Mouse (Mus musculus): ENCODE measurements around the gene Tnfsf13b. TPM values are rescaled to one million over a fixed set of nuclear protein-coding genes. Genes with fewer than 3 reads are reported as not detected.

The Tnfsf13b gene
- polyA plus RNA-seq, 1 experiment from 2014 or later = 0.25 TPM

DNA sequence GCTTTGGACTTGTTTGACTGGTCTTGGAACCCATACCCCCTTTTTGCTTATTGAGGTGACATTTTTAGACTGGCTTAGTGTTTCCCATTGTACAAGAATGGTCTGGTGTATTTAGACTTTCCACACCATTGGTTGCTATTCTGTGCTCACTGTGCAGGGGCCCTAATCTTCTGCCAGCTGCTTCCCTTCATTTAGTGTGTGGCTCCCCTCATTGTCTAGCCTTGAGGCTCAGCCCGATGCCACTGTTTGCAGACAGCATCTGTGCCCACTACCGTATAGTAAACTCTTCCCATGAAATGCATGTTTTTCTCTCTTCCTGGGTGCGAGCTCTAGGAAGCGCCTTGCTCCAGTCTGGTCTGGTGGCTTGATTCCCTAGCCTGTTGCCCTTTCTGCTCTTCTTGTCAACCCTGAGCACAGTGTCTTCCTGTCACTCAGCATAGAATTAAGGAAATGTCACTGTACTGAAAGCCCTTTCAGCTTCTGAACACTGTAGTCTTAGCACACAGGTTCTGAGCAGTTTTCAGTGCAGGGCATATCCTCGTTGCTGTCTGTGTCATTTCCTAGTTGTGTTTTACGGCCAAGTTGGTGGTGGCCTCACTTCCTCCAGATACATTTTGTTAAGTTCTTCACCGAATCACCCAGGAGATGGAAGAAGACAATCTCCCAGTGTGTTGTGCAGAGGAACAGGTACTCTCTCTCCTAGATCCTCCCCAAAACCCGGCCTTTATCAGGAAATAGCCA is 24.2 kb downstream of the Tnfsf13b start:
- Histone ChIP-seq H3K4me1 (replicated peaks; ENCODE audit: control insufficient read depth, insufficient read depth) (no peaks in the 10 kb centered on the region), H3K27ac (replicated peaks) (no peak overlapping the region), H3K27me3 (ENCODE audit: control insufficient read depth, insufficient read depth, low read length) (no peaks in the 10 kb centered on the region), H3K4me3 (ENCODE audit: low read depth, low read length) (no peak overlapping the region), H3K4me2 (replicated peaks; ENCODE audit: low read depth) (no peak overlapping the region), H3K9ac (ENCODE audit: low read length) (no peak overlapping the region), H3K36me3 (ENCODE audit: control insufficient read depth, insufficient read depth, low read length) (no peaks in the 10 kb centered on the region), H3K9me3 (ENCODE audit: control insufficient read depth, low read length) (no peaks in the 10 kb centered on the region)
- WGBS = 75% methylated on average over 8 of the region's 8 CpGs
- no peak for TF ChIP-seq EP300 (optimal IDR thresholded peaks at IDR 0.05)
- TF ChIP-seq CTCF (IDR thresholded peaks at IDR 0.05; ENCODE audit: low read depth) = no peak
- ATAC-seq (ENCODE audit: low FRiP score, low TSS enrichment) (no peak), DNase-seq (ENCODE audit: low spot score) (no peak)

GRCm38 (mm10) chr8:10031177-10031576 is 24.9 kb downstream of the Tnfsf13b start:
- H3K4me1 ChIP-seq (replicated peaks; ENCODE audit: control insufficient read depth, insufficient read depth) = no peaks in the 10 kb centered on the region
- no peak overlapping the region for H3K27ac ChIP-seq (replicated peaks)
- ATAC-seq (ENCODE audit: low FRiP score, low TSS enrichment) = no peak
- no peaks in the 10 kb centered on the region for H3K36me3 ChIP-seq (ENCODE audit: control insufficient read depth, insufficient read depth, low read length)
- H3K9me3 ChIP-seq (ENCODE audit: control insufficient read depth, low read length) = no peaks in the 10 kb centered on the region
- H3K4me3 ChIP-seq (ENCODE audit: low read depth, low read length) = no peak overlapping the region
- no peak overlapping the region for H3K9ac ChIP-seq (ENCODE audit: low read length)
- DNase-seq (ENCODE audit: low spot score) = no peak
- TF ChIP-seq CTCF (IDR thresholded peaks at IDR 0.05; ENCODE audit: low read depth) = no peak
- no peak for TF ChIP-seq EP300 (optimal IDR thresholded peaks at IDR 0.05)
- no peak overlapping the region for H3K4me2 ChIP-seq (replicated peaks; ENCODE audit: low read depth)
- H3K27me3 ChIP-seq (ENCODE audit: control insufficient read depth, insufficient read depth, low read length) = no peaks in the 10 kb centered on the region
- 75% methylated on average over 9 of the region's 9 CpGs for WGBS

GRCm38 (mm10) chr8:10040866-10041265 is 34.6 kb downstream of the Tnfsf13b start:
- H3K9me3 ChIP-seq (ENCODE audit: control insufficient read depth, low read length) = no peaks in the 10 kb centered on the region
- H3K4me1 ChIP-seq (replicated peaks; ENCODE audit: control insufficient read depth, insufficient read depth) = no peaks in the 10 kb centered on the region
- no peak overlapping the region for H3K4me2 ChIP-seq (replicated peaks; ENCODE audit: low read depth)
- H3K27me3 ChIP-seq (ENCODE audit: control insufficient read depth, insufficient read depth, low read length) = no peaks in the 10 kb centered on the region
- no peaks in the 10 kb centered on the region for H3K36me3 ChIP-seq (ENCODE audit: control insufficient read depth, insufficient read depth, low read length)
- no peak overlapping the region for H3K27ac ChIP-seq (replicated peaks)
- TF ChIP-seq CTCF (IDR thresholded peaks at IDR 0.05; ENCODE audit: low read depth) (no peak), EP300 (optimal IDR thresholded peaks at IDR 0.05) (no peak)
- ATAC-seq (ENCODE audit: low FRiP score, low TSS enrichment) = no peak
- no peak for DNase-seq (ENCODE audit: low spot score)
- H3K4me3 ChIP-seq (ENCODE audit: low read depth, low read length) = no peak overlapping the region
- 54% methylated on average over 3 of the region's 3 CpGs for WGBS
- no peak overlapping the region for H3K9ac ChIP-seq (ENCODE audit: low read length)

GRCm38 (mm10) chr8:10043842-10044510 is 37.7 kb downstream of the Tnfsf13b start:
- H3K9ac ChIP-seq (ENCODE audit: low read length) = no peak overlapping the region
- WGBS = 47% methylated on average over 13 of the region's 13 CpGs
- TF ChIP-seq EP300 (optimal IDR thresholded peaks at IDR 0.05) (no peak), CTCF (IDR thresholded peaks at IDR 0.05; ENCODE audit: low read depth) (peak; percentile 90)
- H3K36me3 ChIP-seq (ENCODE audit: control insufficient read depth, insufficient read depth, low read length) = no peaks in the 10 kb centered on the region
- DNase-seq (ENCODE audit: low spot score) (peak; percentile 48), ATAC-seq (ENCODE audit: low FRiP score, low TSS enrichment) (no peak)
- no peaks in the 10 kb centered on the region for H3K9me3 ChIP-seq (ENCODE audit: control insufficient read depth, low read length)
- H3K27me3 ChIP-seq (ENCODE audit: control insufficient read depth, insufficient read depth, low read length) = no peaks in the 10 kb centered on the region
- H3K4me3 ChIP-seq (ENCODE audit: low read depth, low read length) = no peak overlapping the region
- no peak overlapping the region for H3K27ac ChIP-seq (replicated peaks)
- H3K4me1 ChIP-seq (replicated peaks; ENCODE audit: control insufficient read depth, insufficient read depth) = no peaks in the 10 kb centered on the region
- H3K4me2 ChIP-seq (replicated peaks; ENCODE audit: low read depth) = no peak overlapping the region

DNA sequence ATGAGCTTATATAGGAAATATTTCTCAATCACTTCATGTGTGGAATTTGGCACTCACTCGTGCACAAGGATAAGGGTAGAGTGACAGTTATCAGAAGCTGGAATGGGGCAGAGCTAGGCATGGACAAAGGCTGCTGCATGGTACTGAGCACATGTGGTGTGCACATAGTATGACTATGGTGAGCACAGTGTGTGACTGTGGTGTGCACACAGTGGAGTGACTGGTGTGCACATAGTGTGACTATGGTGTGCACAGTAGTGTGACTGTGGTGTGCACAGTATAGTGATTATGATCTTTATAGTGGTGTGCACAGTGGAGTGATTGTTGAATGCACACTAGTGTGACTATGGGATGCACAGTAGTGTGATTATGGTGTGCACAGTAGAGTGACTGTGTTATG is 39.5 kb downstream of the Tnfsf13b start:
- Histone ChIP-seq H3K27me3 (ENCODE audit: control insufficient read depth, insufficient read depth, low read length) (no peaks in the 10 kb centered on the region), H3K9ac (ENCODE audit: low read length) (no peak overlapping the region), H3K4me1 (replicated peaks; ENCODE audit: control insufficient read depth, insufficient read depth) (no peaks in the 10 kb centered on the region), H3K9me3 (ENCODE audit: control insufficient read depth, low read length) (no peaks in the 10 kb centered on the region), H3K4me2 (replicated peaks; ENCODE audit: low read depth) (no peak overlapping the region), H3K4me3 (ENCODE audit: low read depth, low read length) (no peak overlapping the region), H3K27ac (replicated peaks) (no peak overlapping the region), H3K36me3 (ENCODE audit: control insufficient read depth, insufficient read depth, low read length) (no peaks in the 10 kb centered on the region)
- TF ChIP-seq CTCF (IDR thresholded peaks at IDR 0.05; ENCODE audit: low read depth) (no peak), EP300 (optimal IDR thresholded peaks at IDR 0.05) (no peak)
- 44% methylated on average over 1 of the region's 1 CpGs for WGBS
- DNase-seq (ENCODE audit: low spot score) (no peak), ATAC-seq (ENCODE audit: low FRiP score, low TSS enrichment) (0 out of 2 replicates have a peak, but pooled peaks have one; percentile 29)

DNA sequence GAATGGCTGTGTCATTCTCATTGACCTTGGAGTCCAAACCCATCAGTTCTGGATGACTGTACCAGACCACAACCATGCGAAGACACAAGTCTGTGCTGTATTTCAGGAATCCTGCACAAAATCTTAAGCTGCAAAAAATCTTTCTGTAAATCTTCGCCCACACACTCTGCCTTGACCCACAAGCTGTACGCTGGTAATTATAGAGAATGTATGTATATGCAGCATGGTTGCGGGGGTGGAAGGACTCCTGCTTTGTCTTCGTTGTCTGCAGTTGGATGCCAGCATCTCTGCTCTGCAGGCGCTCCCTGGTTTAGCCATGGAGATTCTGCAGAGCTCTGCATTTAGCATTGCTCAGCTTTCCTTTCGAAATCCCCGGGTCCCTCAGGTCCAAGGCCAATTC is 42.9 kb downstream of the Tnfsf13b start:
- H3K27ac ChIP-seq (replicated peaks) = no peak overlapping the region
- H3K4me2 ChIP-seq (replicated peaks; ENCODE audit: low read depth) = no peak overlapping the region
- no peaks in the 10 kb centered on the region for H3K36me3 ChIP-seq (ENCODE audit: control insufficient read depth, insufficient read depth, low read length)
- no peak for TF ChIP-seq EP300 (optimal IDR thresholded peaks at IDR 0.05)
- no peak for TF ChIP-seq CTCF (IDR thresholded peaks at IDR 0.05; ENCODE audit: low read depth)
- DNase-seq (ENCODE audit: low spot score) (no peak), ATAC-seq (ENCODE audit: low FRiP score, low TSS enrichment) (no peak)
- no peak overlapping the region for H3K4me3 ChIP-seq (ENCODE audit: low read depth, low read length)
- no peaks in the 10 kb centered on the region for H3K27me3 ChIP-seq (ENCODE audit: control insufficient read depth, insufficient read depth, low read length)
- H3K4me1 ChIP-seq (replicated peaks; ENCODE audit: control insufficient read depth, insufficient read depth) = no peaks in the 10 kb centered on the region
- no peak overlapping the region for H3K9ac ChIP-seq (ENCODE audit: low read length)
- WGBS = 74% methylated on average over 8 of the region's 8 CpGs
- no peaks in the 10 kb centered on the region for H3K9me3 ChIP-seq (ENCODE audit: control insufficient read depth, low read length)
